Mouse (Mus musculus): ENCODE measurements around the gene Scn3a. TPM values are rescaled to one million over a fixed set of nuclear protein-coding genes. Genes with fewer than 3 reads are reported as not detected.
A peak's percentile ranks its signal among the peaks of the same experiment; 100 is the strongest.

Gene Scn3a
- polyA plus RNA-seq, 1 experiment from 2014 or later: 70.3 TPM

DNA sequence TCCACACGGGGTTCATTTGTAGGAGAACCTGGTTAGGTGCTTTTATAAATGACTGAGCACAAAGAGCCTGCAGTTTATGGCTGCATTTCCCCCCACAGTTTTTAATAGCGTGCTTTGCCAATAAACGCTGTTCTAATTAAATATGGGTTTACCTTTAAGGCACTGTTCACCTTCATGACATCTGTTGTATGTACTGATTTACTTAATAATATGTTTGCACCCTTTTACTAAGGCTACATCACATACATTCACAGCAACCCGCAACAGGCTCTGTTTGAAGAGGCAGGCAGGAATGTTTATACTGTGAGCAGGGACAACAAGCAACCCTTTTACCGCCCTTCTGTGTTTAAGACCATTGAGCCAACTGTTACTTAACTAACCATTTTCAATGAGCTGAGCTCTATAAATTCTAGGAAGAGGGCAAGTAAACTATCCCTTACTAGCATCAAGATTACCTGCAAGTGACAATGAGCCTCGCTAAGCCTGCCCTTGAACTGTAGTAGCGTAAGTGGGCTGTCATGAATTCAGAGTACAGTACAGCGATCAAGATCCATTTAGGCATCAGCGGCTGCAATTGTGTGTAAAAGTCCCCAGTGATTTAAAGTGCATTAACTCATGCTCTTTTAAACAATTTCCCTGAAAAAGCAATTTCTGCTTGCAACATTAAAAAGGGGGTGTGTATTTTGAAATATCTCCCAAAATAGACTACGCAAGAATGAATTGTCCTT lies 35.1 kb downstream of the Scn3a start:
- Histone ChIP-seq H3K36me3 (ENCODE audit: control insufficient read depth, insufficient read depth, low read length) (peaks cover 4% of the 10 kb centered on the region), H3K4me2 (ENCODE audit: low read depth, low read length) (no peak overlapping the region), H3K4me3 (ENCODE audit: low read depth, low read length) (no peak overlapping the region), H3K27me3 (ENCODE audit: control insufficient read depth, insufficient read depth, low read length) (no peaks in the 10 kb centered on the region), H3K9ac (replicated peaks; ENCODE audit: low read depth, low read length) (no peak overlapping the region), H3K9me3 (ENCODE audit: control insufficient read depth, low read length) (no peaks in the 10 kb centered on the region), H3K27ac (ENCODE audit: low read depth, low read length) (no peak overlapping the region), H3K4me1 (ENCODE audit: control insufficient read depth, insufficient read depth, low read length) (no peaks in the 10 kb centered on the region)
- WGBS: 60% methylated on average over 10 of the region's 10 CpGs
- peak; percentile 24; the same call in 1 of the 2 replicates for ATAC-seq (ENCODE audit: low read depth)

GRCm38 (mm10) chr2:65529148-65529547 lies 38.3 kb downstream of the Scn3a start:
- no peaks in the 10 kb centered on the region for H3K27me3 ChIP-seq (ENCODE audit: control insufficient read depth, insufficient read depth, low read length)
- ATAC-seq (ENCODE audit: low read depth): no peak
- H3K27ac ChIP-seq (ENCODE audit: low read depth, low read length): no peak overlapping the region
- WGBS: 48% methylated on average over 5 of the region's 5 CpGs
- H3K9ac ChIP-seq (replicated peaks; ENCODE audit: low read depth, low read length): no peak overlapping the region
- no peak overlapping the region for H3K4me3 ChIP-seq (ENCODE audit: low read depth, low read length)
- no peak overlapping the region for H3K4me2 ChIP-seq (ENCODE audit: low read depth, low read length)
- no peaks in the 10 kb centered on the region for H3K4me1 ChIP-seq (ENCODE audit: control insufficient read depth, insufficient read depth, low read length)
- peaks cover 11% of the 10 kb centered on the region for H3K36me3 ChIP-seq (ENCODE audit: control insufficient read depth, insufficient read depth, low read length)
- no peaks in the 10 kb centered on the region for H3K9me3 ChIP-seq (ENCODE audit: control insufficient read depth, low read length)

DNA sequence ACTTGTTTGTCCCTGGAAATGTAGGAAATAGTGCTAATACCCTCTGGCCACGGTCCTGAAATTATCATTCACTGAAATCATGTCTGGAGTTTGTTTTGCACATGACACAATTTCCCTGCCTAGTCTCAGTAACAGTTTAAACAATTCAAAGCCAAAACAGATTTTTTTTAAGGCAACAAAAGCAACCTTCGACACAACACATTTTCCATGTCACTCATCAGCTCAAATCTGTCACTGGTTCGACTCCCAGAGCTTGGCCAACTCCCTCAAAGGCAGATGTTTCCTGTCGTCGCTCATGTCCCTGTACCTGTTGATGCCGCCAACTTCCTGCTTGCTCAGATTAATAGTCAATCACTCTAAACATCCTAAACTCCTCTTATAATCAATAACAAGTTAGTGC lies 50.7 kb downstream of the Scn3a start:
- Histone ChIP-seq H3K9me3 (ENCODE audit: control insufficient read depth, low read length) (no peaks in the 10 kb centered on the region), H3K4me1 (ENCODE audit: control insufficient read depth, insufficient read depth, low read length) (no peaks in the 10 kb centered on the region), H3K27ac (ENCODE audit: low read depth, low read length) (no peak overlapping the region), H3K36me3 (ENCODE audit: control insufficient read depth, insufficient read depth, low read length) (peaks cover 11% of the 10 kb centered on the region; the same call in 1 of the 2 replicates), H3K9ac (replicated peaks; ENCODE audit: low read depth, low read length) (no peak overlapping the region), H3K4me3 (ENCODE audit: low read depth, low read length) (no peak overlapping the region), H3K27me3 (ENCODE audit: control insufficient read depth, insufficient read depth, low read length) (no peaks in the 10 kb centered on the region), H3K4me2 (ENCODE audit: low read depth, low read length) (no peak overlapping the region)
- WGBS: 84% methylated on average over 6 of the region's 6 CpGs
- ATAC-seq (ENCODE audit: low read depth): no peak

DNA sequence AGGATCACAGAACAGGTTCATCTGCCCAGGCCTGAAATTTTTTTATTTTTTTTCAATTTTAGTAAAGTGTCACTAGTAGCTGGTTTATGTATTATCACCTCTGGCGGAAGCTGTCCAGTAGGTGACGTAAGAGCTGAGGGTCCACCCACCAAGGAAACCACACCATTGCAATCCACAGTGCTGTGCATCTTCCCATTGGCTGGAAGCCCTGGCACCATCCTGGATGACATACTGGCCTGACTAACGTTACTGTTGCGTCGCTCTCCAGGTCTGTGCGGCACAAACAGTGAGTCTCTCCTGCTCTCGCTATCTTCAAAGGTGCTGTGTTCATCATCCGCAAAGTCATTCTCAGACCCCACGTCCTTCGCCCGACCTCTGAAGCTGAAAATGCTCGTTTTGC lies 59.2 kb downstream of the Scn3a start:
- no peak overlapping the region for H3K9ac ChIP-seq (replicated peaks; ENCODE audit: low read depth, low read length)
- 0 out of 2 replicates have a peak, but pooled peaks cover 13% of the 10 kb centered on the region for H3K36me3 ChIP-seq (ENCODE audit: control insufficient read depth, insufficient read depth, low read length)
- H3K4me2 ChIP-seq (ENCODE audit: low read depth, low read length): no peak overlapping the region
- H3K4me1 ChIP-seq (ENCODE audit: control insufficient read depth, insufficient read depth, low read length): no peaks in the 10 kb centered on the region
- WGBS: 89% methylated on average over 12 of the region's 12 CpGs
- H3K27me3 ChIP-seq (ENCODE audit: control insufficient read depth, insufficient read depth, low read length): no peaks in the 10 kb centered on the region
- no peak overlapping the region for H3K4me3 ChIP-seq (ENCODE audit: low read depth, low read length)
- H3K9me3 ChIP-seq (ENCODE audit: control insufficient read depth, low read length): no peaks in the 10 kb centered on the region
- ATAC-seq (ENCODE audit: low read depth): no peak
- no peak overlapping the region for H3K27ac ChIP-seq (ENCODE audit: low read depth, low read length)

DNA sequence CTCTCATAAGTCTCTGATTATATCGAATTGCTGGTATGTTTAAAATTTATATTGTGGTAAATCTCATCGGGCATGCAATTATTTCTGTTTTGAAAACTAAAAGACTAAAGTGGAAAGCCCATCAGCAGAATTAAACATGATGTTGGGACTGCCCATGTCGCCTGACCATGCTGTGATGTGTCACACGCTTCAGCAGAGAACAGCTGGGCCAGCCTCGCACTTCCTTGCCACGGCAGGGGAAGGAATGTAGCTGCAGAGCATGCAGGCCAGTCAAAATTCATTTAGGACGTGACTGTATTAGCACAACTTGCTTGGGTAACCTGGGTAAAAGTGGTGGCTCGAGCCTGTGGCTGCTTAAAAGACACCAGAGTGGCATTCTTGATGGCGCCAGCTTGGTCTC lies 77.0 kb downstream of the Scn3a start:
- no peak for ATAC-seq (ENCODE audit: low read depth)
- no peak overlapping the region for H3K27ac ChIP-seq (ENCODE audit: low read depth, low read length)
- no peak overlapping the region for H3K4me2 ChIP-seq (ENCODE audit: low read depth, low read length)
- no peaks in the 10 kb centered on the region for H3K4me1 ChIP-seq (ENCODE audit: control insufficient read depth, insufficient read depth, low read length)
- peaks cover 3% of the 10 kb centered on the region for H3K36me3 ChIP-seq (ENCODE audit: control insufficient read depth, insufficient read depth, low read length)
- no peak overlapping the region for H3K9ac ChIP-seq (replicated peaks; ENCODE audit: low read depth, low read length)
- no peaks in the 10 kb centered on the region for H3K9me3 ChIP-seq (ENCODE audit: control insufficient read depth, low read length)
- 82% methylated on average over 9 of the region's 9 CpGs for WGBS
- no peaks in the 10 kb centered on the region for H3K27me3 ChIP-seq (ENCODE audit: control insufficient read depth, insufficient read depth, low read length)
- H3K4me3 ChIP-seq (ENCODE audit: low read depth, low read length): no peak overlapping the region

GRCm38 (mm10) chr2:65483434-65483833 lies 84.0 kb downstream of the Scn3a start:
- no peak overlapping the region for H3K27ac ChIP-seq (ENCODE audit: low read depth, low read length)
- no peak; the same call in 1 of the 2 replicates for ATAC-seq (ENCODE audit: low read depth)

GRCm38 (mm10) chr2:65481007-65481672 lies 86.3 kb downstream of the Scn3a start:
- Histone ChIP-seq H3K9me3 (ENCODE audit: control insufficient read depth, low read length) (no peaks in the 10 kb centered on the region), H3K36me3 (ENCODE audit: control insufficient read depth, insufficient read depth, low read length) (peaks cover 10% of the 10 kb centered on the region; the same call in 1 of the 2 replicates), H3K4me3 (ENCODE audit: low read depth, low read length) (no peak overlapping the region), H3K27me3 (ENCODE audit: control insufficient read depth, insufficient read depth, low read length) (no peaks in the 10 kb centered on the region), H3K4me2 (ENCODE audit: low read depth, low read length) (no peak overlapping the region), H3K27ac (ENCODE audit: low read depth, low read length) (no peak overlapping the region), H3K9ac (replicated peaks; ENCODE audit: low read depth, low read length) (no peak overlapping the region), H3K4me1 (ENCODE audit: control insufficient read depth, insufficient read depth, low read length) (no peaks in the 10 kb centered on the region)
- WGBS: 87% methylated on average over 4 of the region's 4 CpGs
- no peak for ATAC-seq (ENCODE audit: low read depth)

More at GRCm38 (mm10) chr2:65483434-65483833, 84.0 kb downstream of the Scn3a start:
- Histone ChIP-seq H3K36me3 (ENCODE audit: control insufficient read depth, insufficient read depth, low read length) (peaks cover 10% of the 10 kb centered on the region; the same call in 1 of the 2 replicates), H3K4me1 (ENCODE audit: control insufficient read depth, insufficient read depth, low read length) (no peaks in the 10 kb centered on the region), H3K4me3 (ENCODE audit: low read depth, low read length) (no peak overlapping the region), H3K9me3 (ENCODE audit: control insufficient read depth, low read length) (no peaks in the 10 kb centered on the region), H3K9ac (replicated peaks; ENCODE audit: low read depth, low read length) (no peak overlapping the region), H3K27me3 (ENCODE audit: control insufficient read depth, insufficient read depth, low read length) (no peaks in the 10 kb centered on the region), H3K4me2 (ENCODE audit: low read depth, low read length) (no peak overlapping the region)
- WGBS: 66% methylated on average over 3 of the region's 3 CpGs

DNA sequence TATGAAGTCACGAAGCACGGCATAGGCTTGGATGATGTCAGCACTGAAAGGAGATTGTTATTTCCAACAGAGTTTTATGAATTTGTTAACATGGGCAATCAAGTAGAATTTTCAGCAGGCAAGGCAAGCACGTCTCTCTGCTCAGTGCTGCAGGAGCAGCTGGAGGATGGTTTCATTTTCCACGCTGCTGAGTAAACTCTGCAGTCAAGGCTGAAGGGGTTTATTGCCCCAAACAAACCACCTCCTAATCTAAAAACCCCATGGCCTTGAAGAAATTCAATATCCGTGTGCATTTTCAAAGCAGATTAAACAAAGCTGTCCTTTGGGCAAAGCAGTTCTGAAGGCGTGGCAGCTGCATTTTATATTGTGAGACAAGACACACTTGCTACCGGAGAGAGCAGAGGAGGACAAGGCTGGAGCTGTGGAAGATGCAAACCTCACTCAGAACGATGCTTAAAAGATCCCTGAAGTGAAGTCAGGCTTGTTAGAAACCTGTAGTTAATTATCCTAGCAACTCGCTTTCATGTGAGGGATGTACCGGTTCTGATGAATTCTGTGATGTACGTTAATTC lies 96.0 kb downstream of the Scn3a start:
- peak; percentile 88 for ATAC-seq (ENCODE audit: low read depth)
- 45% methylated on average over 11 of the region's 11 CpGs for WGBS
- H3K4me2 ChIP-seq (ENCODE audit: low read depth, low read length): no peak overlapping the region

GRCm38 (mm10) chr2:65465694-65466093 lies 101.7 kb downstream of the Scn3a start:
- H3K9ac ChIP-seq (replicated peaks; ENCODE audit: low read depth, low read length): no peak overlapping the region
- no peak for ATAC-seq (ENCODE audit: low read depth)
- 89% methylated on average over 5 of the region's 5 CpGs for WGBS
- peaks cover 48% of the 10 kb centered on the region for H3K36me3 ChIP-seq (ENCODE audit: control insufficient read depth, insufficient read depth, low read length)
- no peaks in the 10 kb centered on the region for H3K9me3 ChIP-seq (ENCODE audit: control insufficient read depth, low read length)
- no peak overlapping the region for H3K4me3 ChIP-seq (ENCODE audit: low read depth, low read length)
- H3K27ac ChIP-seq (ENCODE audit: low read depth, low read length): no peak overlapping the region
- H3K4me1 ChIP-seq (ENCODE audit: control insufficient read depth, insufficient read depth, low read length): no peaks in the 10 kb centered on the region
- H3K4me2 ChIP-seq (ENCODE audit: low read depth, low read length): no peak overlapping the region
- H3K27me3 ChIP-seq (ENCODE audit: control insufficient read depth, insufficient read depth, low read length): no peaks in the 10 kb centered on the region

More for the DNA sequence above, 96.0 kb downstream of the Scn3a start:
- H3K36me3 ChIP-seq (ENCODE audit: control insufficient read depth, insufficient read depth, low read length): peaks cover 36% of the 10 kb centered on the region
- H3K27ac ChIP-seq (ENCODE audit: low read depth, low read length): peak overlapping the region; percentile 4; the same call in 1 of the 2 replicates
- no peaks in the 10 kb centered on the region for H3K27me3 ChIP-seq (ENCODE audit: control insufficient read depth, insufficient read depth, low read length)
- no peak overlapping the region for H3K9ac ChIP-seq (replicated peaks; ENCODE audit: low read depth, low read length)
- H3K4me1 ChIP-seq (ENCODE audit: control insufficient read depth, insufficient read depth, low read length): no peaks in the 10 kb centered on the region
- no peaks in the 10 kb centered on the region for H3K9me3 ChIP-seq (ENCODE audit: control insufficient read depth, low read length)
- no peak overlapping the region for H3K4me3 ChIP-seq (ENCODE audit: low read depth, low read length)
